Mouse (Mus musculus) MN1 (cell line): ENCODE results near the gene Trim38.
"Not testable (repeated sequence)": the region's sequence is repeated elsewhere in the genome, so short reads cannot be mapped to it uniquely, and the experiment has no call there.

Source experiments
- DNase-seq: peaks from one replicate; pipeline ENCODE4 v3.0.0-alpha.2; 2016; ENCODE audit warnings: low spot score

The Trim38 gene

GRCm38 (mm10) chr13:23769613-23770012, at the start of gene Trim38:
Gene Trim38, plus strand, starts transcription at chr13:23769913.
- DNase-seq, result not testable (repeated sequence)

GRCm38 (mm10) chr13:23724239-23724638, 45.5 kb upstream of the Trim38 start:
- no peak for DNase-seq

- no peak for DNase-seq
Measured at GRCm38 (mm10) chr13:23725213-23725612, 44.5 kb upstream of the Trim38 start.

GRCm38 (mm10) chr13:23728472-23729191, 41.1 kb upstream of the Trim38 start:
- DNase-seq, result no peak

GRCm38 (mm10) chr13:23729192-23729525, 40.6 kb upstream of the Trim38 start:
- no peak for DNase-seq

GRCm38 (mm10) chr13:23729706-23730105, 40.0 kb upstream of the Trim38 start:
- DNase-seq, result no peak

- no peak for DNase-seq
Measured at GRCm38 (mm10) chr13:23730479-23730878, 39.2 kb upstream of the Trim38 start.

- peak; percentile 52 for DNase-seq
Measured at GRCm38 (mm10) chr13:23732156-23732804, 37.4 kb upstream of the Trim38 start.

- peak; percentile 68 for DNase-seq
Measured at GRCm38 (mm10) chr13:23737091-23737490, 32.6 kb upstream of the Trim38 start.

GRCm38 (mm10) chr13:23738041-23738440, 31.7 kb upstream of the Trim38 start:
- no peak for DNase-seq

- DNase-seq, result peak; percentile 90
Measured at GRCm38 (mm10) chr13:23738677-23739068, 31.0 kb upstream of the Trim38 start, which contains the start of gene Hist1h1c. Gene Hist1h1c, plus strand, starts transcription at chr13:23738808.

- peak; percentile 90 for DNase-seq
Measured at GRCm38 (mm10) chr13:23739069-23739921, 30.4 kb upstream of the Trim38 start.

GRCm38 (mm10) chr13:23739922-23740252, 29.8 kb upstream of the Trim38 start:
- DNase-seq, result no peak

GRCm38 (mm10) chr13:23740256-23740840, 29.4 kb upstream of the Trim38 start:
- DNase-seq, result no peak

GRCm38 (mm10) chr13:23740910-23741309, 28.8 kb upstream of the Trim38 start:
- no peak for DNase-seq

GRCm38 (mm10) chr13:23742007-23742406, 27.7 kb upstream of the Trim38 start:
- no peak for DNase-seq

- DNase-seq, result no peak
Measured at GRCm38 (mm10) chr13:23743215-23743614, 26.5 kb upstream of the Trim38 start.

- DNase-seq, result no peak
Measured at GRCm38 (mm10) chr13:23743963-23744362, 25.8 kb upstream of the Trim38 start.

- no peak for DNase-seq
Measured at GRCm38 (mm10) chr13:23744421-23745380, 25.0 kb upstream of the Trim38 start.

- DNase-seq, result peak; percentile 89
Measured at GRCm38 (mm10) chr13:23745381-23746161, 24.1 kb upstream of the Trim38 start, which contains the start of gene Hist1h3c. Gene Hist1h3c, minus strand, starts transcription at chr13:23745602.
